Mouse (Mus musculus): ENCODE data around the gene Vmn1r199.

DNA sequence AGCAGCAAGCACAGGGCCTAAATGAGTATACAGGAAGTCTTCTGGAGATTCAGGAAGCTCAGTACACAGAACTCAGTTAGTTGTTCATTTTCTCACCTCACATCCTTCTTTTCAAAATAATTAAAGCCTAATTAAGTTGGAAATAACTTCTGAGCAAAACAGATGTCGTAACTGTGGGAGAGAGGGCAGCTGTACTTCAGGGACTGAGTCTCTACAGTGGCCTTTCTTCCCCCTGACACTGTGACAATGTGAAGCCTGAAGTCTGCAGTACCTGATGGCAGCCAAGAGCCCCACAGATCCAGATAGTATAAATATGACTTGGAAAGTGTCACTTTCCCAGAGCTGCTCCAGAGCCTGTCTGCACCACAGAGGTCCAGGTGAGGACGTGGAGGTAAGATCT lies at the start of gene Vmn1r199:
- TF ChIP-seq CTCF (IDR thresholded peaks at IDR 0.05; ENCODE audit: low read depth) (no peak), EP300 (IDR thresholded peaks at IDR 0.05; ENCODE audit: low read depth) (no peak)

Data from liver, embryonic 14.5 days (tissue).